Mouse (Mus musculus) CH12.LX (cell line): ENCODE measurements around the gene Cd93. TPM values are rescaled to one million over a fixed set of nuclear protein-coding genes. Genes with fewer than 3 reads are reported as not detected.

Source experiments
- DNase-seq: peaks from one replicate; pipeline ENCODE4 v3.0.0-alpha.2; 2013; ENCODE audit errors: extremely low read depth
- H3K27ac ChIP-seq: 2 replicates; pipeline ENCODE4 v1.5.1; 2012; ENCODE audit warnings: low read depth, mild to moderate bottlenecking, control low read depth, moderate library complexity; ENCODE audit not compliant: insufficient read depth
- H3K27me3 ChIP-seq: replicated peaks from 2 replicates; pipeline ENCODE3; 2012; ENCODE audit warnings: inconsistent platforms
- H3K36me3 ChIP-seq, 2 experiments: replicated peaks in 1 of 2; 2 replicates each; pipeline versions ENCODE3 to v1.6.1; 2012; ENCODE audit warnings: inconsistent platforms in 1 of 2, low read length in 1 of 2, mild to moderate bottlenecking in 1 of 2, mixed read lengths in 1 of 2, moderate library complexity in 1 of 2; ENCODE audit not compliant: control insufficient read depth in 1 of 2, insufficient read depth in 1 of 2
- H3K4me1 ChIP-seq, 2 experiments: 2 replicates each; pipeline ENCODE4 v1.6.1; 2012; ENCODE audit warnings: inconsistent platforms in 1 of 2, moderate library complexity in 1 of 2; ENCODE audit not compliant: insufficient read depth in 2 of 2, control insufficient read depth in 1 of 2
- H3K4me2 ChIP-seq: 2 replicates; pipeline ENCODE4 v1.6.1; 2012; ENCODE audit warnings: low read depth, mild to moderate bottlenecking, control low read depth; ENCODE audit not compliant: poor library complexity, insufficient read depth, severe bottlenecking
- H3K4me3 ChIP-seq, 3 experiments: fragments of 150-350 bp in 1 of 3; sonication (generic) in 1 of 3; replicated peaks in 1 of 3; 2 replicates each; pipeline versions ENCODE3 to v1.5.1; 2011 to 2012; ENCODE audit warnings: low read depth in 2 of 3, low read length in 2 of 3, mild to moderate bottlenecking in 2 of 3, moderate library complexity in 2 of 3, control low read depth in 1 of 3, improper control_type of control experiment in 1 of 3, inconsistent platforms in 1 of 3, mixed read lengths in 1 of 3; ENCODE audit not compliant: poor library complexity in 1 of 3
- H3K79me2 ChIP-seq: replicated peaks from 2 replicates; pipeline ENCODE4 v1.6.1; 2012; ENCODE audit warnings: mild to moderate bottlenecking, moderate library complexity; ENCODE audit not compliant: control insufficient read depth, poor library complexity, insufficient read depth, severe bottlenecking; ENCODE audit errors: extremely low read depth
- H3K9ac ChIP-seq: 2 replicates; pipeline ENCODE4 v1.6.1; 2012; ENCODE audit warnings: low read depth, mild to moderate bottlenecking, control low read depth, moderate library complexity; ENCODE audit not compliant: insufficient read depth
- H3K9me3 ChIP-seq: replicated peaks from 2 replicates; pipeline ENCODE3; 2012; ENCODE audit warnings: low read length, inconsistent platforms, mixed read lengths
- CHD1 ChIP-seq: IDR thresholded peaks from 2 replicates; pipeline ENCODE4 v1.6.1; 2012; ENCODE audit warnings: low read depth, low read length, improper control_type of control experiment, inconsistent platforms
- CHD2 ChIP-seq: IDR thresholded peaks from 2 replicates; pipeline ENCODE4 v1.6.1; 2011; ENCODE audit warnings: low read length, improper control_type of control experiment
- CTCF ChIP-seq, 2 experiments: IDR thresholded peaks in 1 of 2; conservative IDR thresholded peaks in 1 of 2; 2 replicates each; pipeline ENCODE4 v1.5.1; 2011 to 2012; ENCODE audit warnings: low read depth in 2 of 2, low read length in 2 of 2, improper control_type of control experiment in 1 of 2, inconsistent platforms in 1 of 2, mild to moderate bottlenecking in 1 of 2, moderate library complexity in 1 of 2
- EP300 ChIP-seq: IDR thresholded peaks from 2 replicates; pipeline ENCODE4 v1.6.1; 2011; ENCODE audit warnings: low read length, improper control_type of control experiment
- ETS1 ChIP-seq: conservative IDR thresholded peaks from 2 replicates; pipeline ENCODE4 v1.6.1; 2012; ENCODE audit warnings: low read depth, mild to moderate bottlenecking, inconsistent platforms, low read length, improper control_type of control experiment, moderate library complexity
- GABPA ChIP-seq: IDR thresholded peaks from 2 replicates; pipeline ENCODE4 v1.6.1; 2012; ENCODE audit warnings: low read depth, low read length, improper control_type of control experiment, inconsistent platforms; ENCODE audit not compliant: insufficient replicate concordance
- HCFC1 ChIP-seq: IDR thresholded peaks from 2 replicates; pipeline ENCODE4 v1.6.1; 2012; ENCODE audit warnings: low read depth, mild to moderate bottlenecking, inconsistent platforms, low read length, improper control_type of control experiment
- IRF4 ChIP-seq: IDR thresholded peaks from 2 replicates; pipeline ENCODE4 v1.6.1; 2014; ENCODE audit warnings: low read depth, mild to moderate bottlenecking, inconsistent platforms, low read length, improper control_type of control experiment
- MAX ChIP-seq: IDR thresholded peaks from 2 replicates; pipeline ENCODE4 v1.6.1; 2011; ENCODE audit warnings: low read length, improper control_type of control experiment
- MYC ChIP-seq: IDR thresholded peaks from 2 replicates; pipeline ENCODE4 v1.6.1; 2011; ENCODE audit warnings: low read depth, mild to moderate bottlenecking, improper control_type of control experiment, low read length
- NELFE ChIP-seq: IDR thresholded peaks from 2 replicates; pipeline ENCODE4 v1.6.1; 2011; ENCODE audit warnings: low read depth, low read length, improper control_type of control experiment
- NRF1 ChIP-seq: IDR thresholded peaks from 2 replicates; pipeline ENCODE4 v1.6.1; 2014; ENCODE audit warnings: low read depth, mild to moderate bottlenecking, inconsistent platforms, low read length, improper control_type of control experiment, moderate library complexity
- PAX5 ChIP-seq: IDR thresholded peaks from 2 replicates; pipeline ENCODE4 v1.6.1; 2012; ENCODE audit warnings: low read length, inconsistent platforms, mixed read lengths
- POLR2A ChIP-seq: IDR thresholded peaks from 2 replicates; pipeline ENCODE4 v1.6.1; 2011; ENCODE audit warnings: low read depth, mild to moderate bottlenecking, improper control_type of control experiment, low read length
- RAD21 ChIP-seq: IDR thresholded peaks from 2 replicates; pipeline ENCODE4 v1.6.1; 2011; ENCODE audit warnings: low read depth, mild to moderate bottlenecking, low read length, improper control_type of control experiment, moderate library complexity
- TBP ChIP-seq: conservative IDR thresholded peaks from 2 replicates; pipeline ENCODE4 v1.6.1; 2011; ENCODE audit warnings: low read depth, low read length, improper control_type of control experiment
- USF2 ChIP-seq: conservative IDR thresholded peaks from 2 replicates; pipeline ENCODE4 v1.6.1; 2011; ENCODE audit warnings: low read depth, low read length, improper control_type of control experiment
- ZC3H11A ChIP-seq: IDR thresholded peaks from 2 replicates; pipeline ENCODE4 v1.6.1; 2012; ENCODE audit warnings: low read depth, mild to moderate bottlenecking, inconsistent platforms, low read length, improper control_type of control experiment
- ZKSCAN1 ChIP-seq: IDR thresholded peaks from 2 replicates; pipeline ENCODE4 v1.6.1; 2012; ENCODE audit warnings: low read depth, inconsistent platforms, low read length, improper control_type of control experiment, borderline replicate concordance
- dilution Hi-C: fragments of 300-500 bp; cut with MboI; formaldehyde crosslinking; loops from 2 replicates; pipeline ENCODE4 v1.14.3; 2020; ENCODE audit warnings: low sequenced_read_pairs; ENCODE audit not compliant: extremely low pct_unique_long_range_greater_than_20kb, extremely low pct_ligation_motif_present
- in situ Hi-C: fragments of 300-500 bp; cut with MboI; formaldehyde crosslinking; loops from 3 replicates; pipeline ENCODE4 v1.14.3; 2019; ENCODE audit warnings: low sequenced_read_pairs, low pct_ligation_motif_present, low pct_unique_long_range_greater_than_20kb, mixed read lengths
- polyA plus RNA-seq: library from polyadenylated mRNA; unstranded; fragments of >175 nt; gene quantifications from 2 replicates; pipeline ENCODE4 v1.2.1, GENCODE M21; 2012; ENCODE audit warnings: low read depth; ENCODE audit not compliant: insufficient read length
- total RNA-seq, 2 experiments: library from RNA; depleted of rRNA; stranded (reverse); fragments of 300-350 nt in 1 of 2; fragments of >200 nt in 1 of 2; gene quantifications; 2 replicates each; pipeline ENCODE4 v1.2.3; 2012 to 2014

Cd93 gene
- total and polyA plus RNA-seq, 3 experiments: 0.04 to 0.08 (median 0.07) TPM

GRCm38 (mm10) chr2:148396209-148396608 is 47.2 kb downstream of the Cd93 start:
- no peak overlapping the region for H3K4me2 ChIP-seq
- no peak overlapping the region for H3K9ac ChIP-seq
- no peaks in the 10 kb centered on the region for H3K79me2 ChIP-seq
- peaks cover 2 to 12% of the 10 kb centered on the region in 2 experiments; a peak in 3 of 4 replicates for H3K4me1 ChIP-seq
- in situ Hi-C loops: loop anchor here (25.0 kb wide), 1 partner anchor 266 kb away; the partner anchor contains the start of gene Nxt1
- peaks cover 5% of the 10 kb centered on the region for H3K9me3 ChIP-seq
- TF ChIP-seq MAX (no peak), TBP (no peak), NELFE (no peak), HCFC1 (no peak), MYC (no peak), GABPA (no peak)
- no peak overlapping the region for H3K4me3 ChIP-seq
- H3K27me3 ChIP-seq: no peaks in the 10 kb centered on the region
- dilution Hi-C loops: no loop called here
- DNase-seq: no peak
- no peak overlapping the region for H3K27ac ChIP-seq
- no peaks in the 10 kb centered on the region for H3K36me3 ChIP-seq

- no peak for DNase-seq
- in situ Hi-C loops: loop anchor here (25.0 kb wide), 1 partner anchor 267 kb away; the partner anchor contains the start of gene Nxt1
- H3K27me3 ChIP-seq: no peaks in the 10 kb centered on the region
Measured at GRCm38 (mm10) chr2:148395131-148396051, 48.0 kb downstream of the Cd93 start, which contains the start of gene Sstr4. TSS of gene Sstr4 (plus strand) at chr2:148395344.

GRCm38 (mm10) chr2:148393846-148394245 is 49.5 kb downstream of the Cd93 start:
- dilution Hi-C loops: no loop called here
- no peak overlapping the region for H3K27ac ChIP-seq
- no peaks in the 10 kb centered on the region for H3K79me2 ChIP-seq
- peaks cover 2 to 12% of the 10 kb centered on the region in 2 experiments; a peak in 3 of 4 replicates for H3K4me1 ChIP-seq
- H3K4me3 ChIP-seq: no peak overlapping the region
- H3K27me3 ChIP-seq: no peaks in the 10 kb centered on the region
- DNase-seq: no peak
- TF ChIP-seq POLR2A: no peak
- TF ChIP-seq CHD2: no peak
- no peak for TF ChIP-seq NRF1
- TF ChIP-seq CTCF (conservative IDR thresholded peaks at IDR 0.05 in 1 of 2, IDR thresholded peaks at IDR 0.05 in 1 of 2; ENCODE audit: low read depth in 2 of 2, low read length in 2 of 2): no peak
- no peak for TF ChIP-seq ZKSCAN1
- no peak for TF ChIP-seq ZC3H11A
- TF ChIP-seq EP300: no peak
- TF ChIP-seq ETS1: no peak
- no peak for TF ChIP-seq USF2
- no peak overlapping the region for H3K9ac ChIP-seq
- H3K36me3 ChIP-seq: no peaks in the 10 kb centered on the region
- peaks cover 5% of the 10 kb centered on the region for H3K9me3 ChIP-seq
- in situ Hi-C loops: loop anchor here (25.0 kb wide), 1 partner anchor 268 kb away; the partner anchor contains the start of gene Nxt1
- H3K4me2 ChIP-seq: no peak overlapping the region

More at GRCm38 (mm10) chr2:148395131-148396051, 48.0 kb downstream of the Cd93 start, which contains the start of gene Sstr4:
- dilution Hi-C loops: no loop called here
- no peaks in the 10 kb centered on the region for H3K36me3 ChIP-seq
- no peaks in the 10 kb centered on the region for H3K79me2 ChIP-seq
- no peak within 1 kb of the TSS for H3K4me2 ChIP-seq
- no peak within 1 kb of the TSS for H3K4me3 ChIP-seq
- H3K9ac ChIP-seq: no peak within 1 kb of the TSS
- peaks cover 5% of the 10 kb centered on the region for H3K9me3 ChIP-seq
- H3K4me1 ChIP-seq: peaks cover 2 to 12% of the 10 kb centered on the region in 2 experiments; a peak in 3 of 4 replicates
- H3K27ac ChIP-seq: no peak within 1 kb of the TSS
- no peak for TF ChIP-seq GABPA
- TF ChIP-seq MYC: no peak
- no peak for TF ChIP-seq RAD21
- no peak for TF ChIP-seq CHD1
- TF ChIP-seq HCFC1: no peak
- no peak for TF ChIP-seq NELFE
- no peak for TF ChIP-seq PAX5
- TF ChIP-seq IRF4: no peak
